Mouse (Mus musculus) heart, adult 2 months (tissue): Measurements from ENCODE around the gene Nufip1. TPM values are rescaled to one million over a fixed set of nuclear protein-coding genes. Genes with fewer than 3 reads are reported as not detected.
A peak's percentile ranks its signal among the peaks of the same experiment; 100 is the strongest.
"Not testable (repeated sequence)": the region's sequence is repeated elsewhere in the genome, so short reads cannot be mapped to it uniquely, and the experiment has no call there.

Experiments
- DNase-seq, 2 experiments: peaks; one replicate each; pipeline ENCODE4 v3.0.0; 2021
- H3K27ac ChIP-seq: fragments of 200-600 bp; 2 replicates; pipeline ENCODE4 v1.8.1; 2022
- H3K27me3 ChIP-seq: fragments of 200-500 bp; 2 replicates; pipeline ENCODE4 v1.6.1; 2012; ENCODE audit warnings: mild to moderate bottlenecking, low read length, inconsistent platforms, mixed read lengths; ENCODE audit not compliant: control insufficient read depth, insufficient read depth
- H3K36me3 ChIP-seq: fragments of 200-500 bp; 2 replicates; pipeline ENCODE4 v1.6.1; 2012; ENCODE audit warnings: low read length, inconsistent platforms; ENCODE audit not compliant: control insufficient read depth, insufficient read depth
- H3K4me1 ChIP-seq: fragments of 200-500 bp; 2 replicates; pipeline ENCODE4 v1.6.1; 2011; ENCODE audit warnings: low read length; ENCODE audit not compliant: control insufficient read depth, insufficient read depth
- H3K4me3 ChIP-seq: fragments of 200-600 bp; 2 replicates; pipeline ENCODE4 v1.8.1; 2022
- H3K79me2 ChIP-seq: fragments of 200-500 bp; replicated peaks from 2 replicates; pipeline ENCODE4 v1.6.1; 2012; ENCODE audit warnings: mild to moderate bottlenecking, inconsistent platforms, low read length, moderate library complexity, mixed read lengths; ENCODE audit not compliant: control insufficient read depth, insufficient read depth
- H3K9ac ChIP-seq: fragments of 200-500 bp; 2 replicates; pipeline ENCODE4 v1.6.1; 2012; ENCODE audit warnings: low read depth, mild to moderate bottlenecking, control low read depth, inconsistent platforms, low read length, mixed read lengths
- CTCF ChIP-seq: fragments of 200-600 bp; IDR thresholded peaks from 2 replicates; pipeline ENCODE4 v1.8.1; 2022; ENCODE audit warnings: antibody characterized with exemption, mild to moderate bottlenecking, moderate library complexity
- EP300 ChIP-seq: fragments of 200-500 bp; IDR thresholded peaks from 2 replicates; pipeline ENCODE4 v1.6.1; 2011; ENCODE audit warnings: low read depth, low read length, control low read depth; ENCODE audit not compliant: insufficient read depth
- POLR2A ChIP-seq: fragments of 200-500 bp; IDR thresholded peaks from 2 replicates; pipeline ENCODE4 v1.6.1; 2011; ENCODE audit warnings: mild to moderate bottlenecking, low read depth, low read length, control low read depth; ENCODE audit not compliant: insufficient read depth
- WGBS: fragments of 180-500 bp; shearing (Covaris S2); methylation state at CpG from one replicate; pipeline ENCODE4 v1.1.7; 2018; 5-methylcytosine and 5-hydroxymethylcytosine counted together
- intact Hi-C: fragments of 180-260 bp; cut with DNase I; formaldehyde crosslinking; loops from one replicate; pipeline ENCODE4 v1.15.1; 2025
- polyA plus RNA-seq: library from polyadenylated mRNA; depleted of rRNA; stranded (reverse); fragments of >200 nt; gene quantifications from 2 replicates; pipeline ENCODE4 v1.2.3, GENCODE M21; 2012
- total RNA-seq, 2 experiments: library from RNA; stranded (reverse); gene quantifications; 2 replicates each; pipeline ENCODE4 v1.2.3; 2021

Gene Nufip1
- total and polyA plus RNA-seq, 3 experiments, result 1.5 to 3.1 (median 3.0) TPM

- no peak for TF ChIP-seq EP300
- TF ChIP-seq CTCF, result no peak
- TF ChIP-seq POLR2A, result no peak
- Histone ChIP-seq H3K36me3 (no peaks in the 10 kb centered on the region), H3K79me2 (no peaks in the 10 kb centered on the region), H3K4me3 (peak overlapping the region; percentile 79), H3K4me1 (peaks cover 9% of the 10 kb centered on the region), H3K27ac (peak overlapping the region; percentile 99), H3K9ac (peak overlapping the region; percentile 96), H3K27me3 (no peaks in the 10 kb centered on the region)
- DNase-seq, result no peak
- under 1% methylated on average over 10 of the region's 10 CpGs for WGBS
- intact Hi-C loops, result loop anchor here (1.0 to 5.0 kb wide), 3 partner anchors 39 to 322 kb away; partner anchors contain the start of genes Gpalpp1, Nufip1 and Tsc22d1
Observed at GRCm38 (mm10) chr14:76151820-76152161, 41.1 kb downstream of the Nufip1 start.

DNA sequence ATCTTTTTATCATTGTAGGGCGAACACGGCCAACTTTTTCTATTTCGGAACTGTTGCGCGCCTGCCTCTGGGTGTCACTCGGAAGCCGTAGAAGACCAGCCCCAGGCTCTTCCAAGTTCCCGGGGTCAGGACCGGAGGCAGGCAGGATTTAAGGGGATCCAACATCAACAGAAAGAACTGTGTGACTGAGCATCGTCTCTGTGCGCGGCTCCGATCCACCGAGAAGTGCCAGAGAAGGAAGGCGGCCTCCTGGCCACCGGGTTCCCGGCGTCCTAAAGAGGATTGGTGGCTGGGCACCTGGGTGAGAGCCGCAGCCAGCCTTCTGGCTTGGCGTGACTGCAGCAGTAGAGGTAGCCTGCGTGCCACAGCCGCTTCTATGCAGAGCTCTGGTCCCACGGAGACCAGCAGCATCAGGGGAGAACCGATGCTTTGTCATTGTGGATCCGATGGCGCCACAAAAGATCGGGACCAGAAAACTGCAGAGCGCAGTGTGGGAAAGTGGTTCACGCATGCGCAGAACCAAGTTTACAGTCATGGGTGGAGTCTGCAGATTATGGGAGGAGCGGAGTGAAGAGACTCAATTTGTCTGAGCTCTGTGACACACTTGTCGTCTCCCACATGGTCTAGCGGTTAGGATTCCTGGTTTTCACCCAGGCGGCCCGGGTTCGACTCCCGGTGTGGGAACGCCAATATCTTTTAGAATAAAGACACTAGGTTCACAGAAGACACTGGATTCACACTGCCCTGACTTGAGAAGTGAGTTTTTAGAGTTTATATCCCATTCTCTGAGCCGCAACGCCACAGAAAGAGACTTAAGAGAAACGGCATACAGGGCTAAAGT lies 41.7 kb downstream of the Nufip1 start:
- Histone ChIP-seq H3K36me3 (no peaks in the 10 kb centered on the region), H3K4me3 (peak overlapping the region; percentile 79), H3K79me2 (no peaks in the 10 kb centered on the region), H3K27me3 (no peaks in the 10 kb centered on the region), H3K9ac (peak overlapping the region; percentile 96), H3K4me1 (peaks cover 9% of the 10 kb centered on the region), H3K27ac (peak overlapping the region; percentile 99)
- intact Hi-C loops, result loop anchor here (1.0 to 5.0 kb wide), 3 partner anchors 40 to 321 kb away; partner anchors contain the start of genes Gpalpp1, Nufip1 and Tsc22d1
- peak; percentile 88 for TF ChIP-seq EP300
- TF ChIP-seq CTCF, result peak; percentile 63
- peak; percentile 98 for TF ChIP-seq POLR2A
- DNase-seq, result peak; percentile 93 to 96
- under 1% methylated on average over 41 of the region's 41 CpGs for WGBS

GRCm38 (mm10) chr14:76153003-76153675 lies 42.4 kb downstream of the Nufip1 start:
- TF ChIP-seq EP300, result no peak
- no peak for TF ChIP-seq POLR2A
- TF ChIP-seq CTCF, result no peak
- WGBS, result 9% methylated on average over 24 of the region's 24 CpGs
- Histone ChIP-seq H3K27ac (peak overlapping the region; percentile 99), H3K27me3 (no peaks in the 10 kb centered on the region), H3K9ac (peak overlapping the region; percentile 4; the same call in 1 of the 2 replicates), H3K36me3 (no peaks in the 10 kb centered on the region), H3K79me2 (no peaks in the 10 kb centered on the region), H3K4me1 (peaks cover 9% of the 10 kb centered on the region), H3K4me3 (peak overlapping the region; percentile 79)
- intact Hi-C loops, result loop anchor here (2.0 to 5.0 kb wide), 2 partner anchors 41 to 262 kb away; partner anchors contain the start of genes Gpalpp1, Nufip1 and Tsc22d1
- peak; percentile 17 to 31 for DNase-seq

GRCm38 (mm10) chr14:76153828-76154227 lies 43.1 kb downstream of the Nufip1 start:
- Histone ChIP-seq H3K79me2 (no peaks in the 10 kb centered on the region), H3K4me1 (peaks cover 9% of the 10 kb centered on the region), H3K4me3 (no peak overlapping the region), H3K36me3 (no peaks in the 10 kb centered on the region), H3K9ac (no peak overlapping the region), H3K27ac (no peak overlapping the region), H3K27me3 (no peaks in the 10 kb centered on the region)
- WGBS, result 46% methylated on average over 6 of the region's 6 CpGs
- DNase-seq, result no peak
- intact Hi-C loops, result loop anchor here (2.0 to 5.0 kb wide), 2 partner anchors 42 to 261 kb away; partner anchors contain the start of genes Gpalpp1, Nufip1 and Tsc22d1
- TF ChIP-seq CTCF (no peak), POLR2A (no peak), EP300 (no peak)

DNA sequence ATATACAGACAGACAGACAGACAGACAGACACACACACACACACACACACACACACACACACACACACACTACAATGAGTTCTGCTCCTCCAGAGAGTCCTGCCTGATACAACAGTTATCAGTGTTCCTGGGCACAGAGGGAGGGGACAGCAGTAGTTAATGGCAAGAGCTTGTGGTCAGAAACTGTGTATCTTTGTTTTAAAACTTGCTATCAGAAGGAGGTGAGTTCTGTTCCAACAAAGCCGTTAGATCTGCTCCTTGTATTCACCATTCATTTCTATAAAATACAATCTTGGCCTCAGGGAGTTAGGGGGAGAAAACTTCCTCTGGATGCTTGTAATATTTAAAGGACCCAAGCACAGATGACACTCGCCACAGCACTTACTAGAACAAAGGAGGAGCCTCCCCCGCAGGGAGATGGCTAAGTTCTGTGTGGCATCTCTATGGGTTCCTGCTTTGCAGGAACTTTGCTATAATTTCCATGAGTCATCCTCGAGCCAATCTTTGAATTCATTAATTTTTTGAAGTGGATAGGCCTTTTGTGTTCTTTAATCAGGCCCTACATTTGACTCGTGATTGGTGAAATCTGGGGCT lies 47.6 kb downstream of the Nufip1 start:
- H3K27me3 ChIP-seq, result no peaks in the 10 kb centered on the region
- DNase-seq, result no peak
- no peak overlapping the region for H3K27ac ChIP-seq
- intact Hi-C loops, result no loop called here
- no peak overlapping the region for H3K4me3 ChIP-seq
- H3K4me1 ChIP-seq, result no peaks in the 10 kb centered on the region
- TF ChIP-seq POLR2A (no peak), EP300 (no peak), CTCF (no peak)
- H3K36me3 ChIP-seq, result no peaks in the 10 kb centered on the region
- 49% methylated on average over 5 of the region's 5 CpGs for WGBS
- no peaks in the 10 kb centered on the region for H3K79me2 ChIP-seq
- H3K9ac ChIP-seq, result no peak overlapping the region

GRCm38 (mm10) chr14:76160580-76160979 lies 49.9 kb downstream of the Nufip1 start:
- H3K36me3 ChIP-seq, DNase-seq, H3K9ac ChIP-seq, intact Hi-C loops, H3K27ac ChIP-seq, H3K27me3 ChIP-seq, H3K79me2 ChIP-seq, H3K4me1 ChIP-seq, H3K4me3 ChIP-seq: not testable (repeated sequence)
- WGBS, result 83% methylated on average over 6 of the region's 6 CpGs
